Mouse (Mus musculus) large intestine, adult 2 months (tissue): ENCODE measurements around the gene Tspan15. TPM values are rescaled to one million over a fixed set of nuclear protein-coding genes. Genes with fewer than 3 reads are reported as not detected.

Source experiments
- DNase-seq: peaks from one replicate; pipeline ENCODE4 v3.0.0-alpha.2; 2012; ENCODE audit warnings: low read depth, low spot score
- WGBS: fragments of 180-500 bp; shearing (Covaris S2); methylation state at CpG from one replicate; pipeline ENCODE4 v1.1.7; 2018; 5-methylcytosine and 5-hydroxymethylcytosine counted together
- polyA plus RNA-seq: library from polyadenylated mRNA; depleted of rRNA; stranded (reverse); fragments of >200 nt; gene quantifications from 2 replicates; pipeline ENCODE4 v1.2.3, GENCODE M21; 2012

The Tspan15 gene
- polyA plus RNA-seq, 1 experiment, result 223 TPM

GRCm38 (mm10) chr10:62194946-62195345 is 36.1 kb downstream of the Tspan15 start:
- no peak for DNase-seq
- 56% methylated on average over 6 of the region's 6 CpGs for WGBS

GRCm38 (mm10) chr10:62194461-62194860 is 36.6 kb downstream of the Tspan15 start:
- DNase-seq, result no peak
- WGBS, result 30% methylated on average over 5 of the region's 5 CpGs

- no peak for DNase-seq
- 67% methylated on average over 6 of the region's 6 CpGs for WGBS
These were observed 37.0 kb downstream of the Tspan15 start for GRCm38 (mm10) chr10:62194043-62194442.

- 35% methylated on average over 9 of the region's 9 CpGs for WGBS
- no peak for DNase-seq
These were observed 38.3 kb downstream of the Tspan15 start for GRCm38 (mm10) chr10:62192701-62193157.

- no peak for DNase-seq
- 90% methylated on average over 7 of the region's 7 CpGs for whole genome bisulfite sequencing
These were observed 40.2 kb downstream of the Tspan15 start for GRCm38 (mm10) chr10:62190821-62191220.

- WGBS, result 71% methylated on average over 4 of the region's 4 CpGs
- DNase-seq, result no peak
These were observed 41.1 kb downstream of the Tspan15 start for GRCm38 (mm10) chr10:62189910-62190309.

GRCm38 (mm10) chr10:62189303-62189702 is 41.7 kb downstream of the Tspan15 start:
- WGBS, result 38% methylated on average over 3 of the region's 3 CpGs
- no peak for DNase-seq

GRCm38 (mm10) chr10:62186882-62187281 is 44.2 kb downstream of the Tspan15 start:
- 23% methylated on average over 7 of the region's 7 CpGs for WGBS
- DNase-seq, result no peak

- DNase-seq, result peak; percentile 99
- WGBS, result 2% methylated on average over 10 of the region's 10 CpGs
These were observed 48.0 kb downstream of the Tspan15 start for GRCm38 (mm10) chr10:62183053-62183452.

GRCm38 (mm10) chr10:62182471-62183014 is 48.5 kb downstream of the Tspan15 start:
- 70% methylated on average over 6 of the region's 6 CpGs for WGBS
- DNase-seq, result no peak

GRCm38 (mm10) chr10:62181701-62182100 is 49.4 kb downstream of the Tspan15 start:
- WGBS, result 53% methylated on average over 3 of the region's 3 CpGs
- no peak for DNase-seq

- WGBS, result 84% methylated on average over 3 of the region's 3 CpGs
- DNase-seq, result no peak
These were observed 51.1 kb downstream of the Tspan15 start for GRCm38 (mm10) chr10:62179944-62180343.

GRCm38 (mm10) chr10:62174533-62175313 is 56.3 kb downstream of the Tspan15 start:
- 61% methylated on average over 15 of the region's 15 CpGs for WGBS
- no peak for DNase-seq

- DNase-seq, result no peak
- 52% methylated on average over 9 of the region's 9 CpGs for WGBS
These were observed 57.1 kb downstream of the Tspan15 start for GRCm38 (mm10) chr10:62173941-62174448.

GRCm38 (mm10) chr10:62172841-62173553 is 58.1 kb downstream of the Tspan15 start:
- 23% methylated on average over 9 of the region's 9 CpGs for WGBS
- DNase-seq, result no peak

GRCm38 (mm10) chr10:62162410-62162809 is 68.6 kb downstream of the Tspan15 start:
- DNase-seq, result no peak
- 29% methylated on average over 10 of the region's 10 CpGs for WGBS

- no peak for DNase-seq
- WGBS, result 50% methylated on average over 7 of the region's 7 CpGs
These were observed 81.1 kb downstream of the Tspan15 start for GRCm38 (mm10) chr10:62149929-62150328.

- DNase-seq, result no peak
- WGBS, result 53% methylated on average over 12 of the region's 12 CpGs
These were observed 83.4 kb downstream of the Tspan15 start for GRCm38 (mm10) chr10:62147466-62148248.

- WGBS, result 60% methylated on average over 5 of the region's 5 CpGs
These were observed 85.1 kb downstream of the Tspan15 start for GRCm38 (mm10) chr10:62145957-62146356.

GRCm38 (mm10) chr10:62143820-62144219 is 87.2 kb downstream of the Tspan15 start, which contains the start of gene Fam241b:
Gene Fam241b, minus strand, starts transcription at chr10:62143920.
- no peak for DNase-seq
- WGBS, result 39% methylated on average over 8 of the region's 8 CpGs

More at GRCm38 (mm10) chr10:62145957-62146356, 85.1 kb downstream of the Tspan15 start:
- DNase-seq, result no peak
